12 mouse cellular contexts compared by ENCODE assay signal in the genomic region with DNA sequence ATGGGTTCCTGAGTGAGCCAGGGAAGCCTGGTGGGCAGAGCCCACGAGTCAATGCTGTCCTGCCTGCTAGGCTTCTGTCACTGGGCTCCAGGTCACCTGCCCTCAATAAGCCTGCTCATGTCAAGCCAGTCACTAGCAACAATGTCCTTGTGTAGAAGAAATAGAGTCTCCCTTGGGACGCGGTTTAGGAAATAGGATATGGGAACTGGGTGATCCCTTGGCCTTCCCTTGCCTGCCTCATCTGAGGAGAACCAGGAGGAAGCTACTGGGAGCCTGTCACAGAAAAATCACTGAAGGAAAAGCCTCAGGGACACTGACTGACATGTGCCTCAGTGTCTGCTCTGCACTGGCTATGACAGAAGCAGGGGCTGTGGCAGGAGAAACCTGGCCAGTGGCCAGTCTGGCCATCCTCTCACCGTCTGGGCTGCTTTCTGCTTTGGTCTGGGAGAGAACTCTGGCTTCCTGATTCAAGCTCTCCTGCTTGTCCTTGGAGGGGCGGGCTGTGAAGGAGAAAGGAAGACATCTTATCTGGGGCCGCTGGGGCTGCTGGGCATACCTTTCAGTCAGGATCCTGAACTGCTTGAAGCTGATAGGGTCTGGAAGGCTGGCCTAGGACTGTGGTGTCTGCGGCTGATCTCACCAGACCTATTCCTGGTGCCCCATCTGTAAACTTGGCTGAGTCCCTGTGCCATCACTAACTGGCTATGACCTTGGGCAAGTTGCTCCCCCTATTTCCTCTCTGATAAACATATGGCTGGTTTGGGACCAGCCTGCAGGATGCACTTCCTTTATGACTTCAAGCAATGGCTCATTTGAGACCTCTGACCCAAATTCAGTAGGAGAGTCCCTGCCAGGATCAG. TPM values are rescaled to one million over a fixed set of nuclear protein-coding genes. Genes with fewer than 3 reads are reported as not detected.
A peak's percentile ranks its signal among the peaks of the same experiment; 100 is the strongest.
DNase-seq lines count a peak whose midpoint lies in the region; ATAC-seq and TF ChIP-seq lines count a peak whose summit lies in the region.
"Had no signal": no experiment of that assay in that cellular context is flagged by ENCODE, and none has a peak within 500 bp of the region (broad histone marks: within the 10 kb centered on the region; RNA-seq: fewer than 3 reads in every experiment).

No protein-coding gene starts in this region.

- no peak overlapping the region for H3K4me2 ChIP-seq in neural tube, embryonic 15.5 days
- no peak overlapping the region for H3K4me2 ChIP-seq in heart, embryonic 11.5 days
- no peak overlapping the region; the same call in 1 of the 2 replicates for H3K4me2 ChIP-seq in liver, embryonic 16.5 days (ENCODE audit: low read depth, low read length)

- 69% methylated on average over 7 of the region's 7 CpGs for WGBS in neural tube, embryonic 15.5 days
- WGBS in heart, embryonic 11.5 days (ENCODE audit: insufficient replicate concordance): 35% methylated on average over 7 of the region's 7 CpGs
- WGBS in liver, embryonic 16.5 days (ENCODE audit: insufficient replicate concordance): 37% methylated on average over 7 of the region's 7 CpGs

- DNase-seq in gastrocnemius, adult 2 months: no peak
- no peak for DNase-seq in gastrocnemius, adult 8-10 months (ENCODE audit: low spot score in 2 of 2)
- no peak for DNase-seq in neural tube, embryonic 10.5 days (ENCODE audit: extremely low spot score, low spot score)
- DNase-seq in gastrocnemius, postnatal 25 days: no peak
- no peak for DNase-seq in T-cell, adult 2 months (ENCODE audit: low spot score)
- DNase-seq: kidney, adult 8-10 months; lung, postnatal 36 days had no signal

- no peak overlapping the region for H3K4me3 ChIP-seq in gastrocnemius, adult 2 months
- H3K4me3 ChIP-seq in neural tube, embryonic 15.5 days (replicated peaks): no peak overlapping the region
- no peak overlapping the region for H3K4me3 ChIP-seq in heart, embryonic 11.5 days (ENCODE audit: low read depth, low read length)
- H3K4me3 ChIP-seq in liver, embryonic 16.5 days (ENCODE audit: low read depth, low read length): no peak overlapping the region
- H3K4me3 ChIP-seq: myocyte had no signal

- ATAC-seq in neural tube, embryonic 15.5 days (ENCODE audit: low FRiP score): no peak
- ATAC-seq in heart, embryonic 11.5 days (replicated peaks; ENCODE audit: insufficient number of reproducible peaks, low FRiP score, low TSS enrichment): peak; percentile 41; the same call in 1 of the 2 replicates
- ATAC-seq in liver, embryonic 16.5 days (ENCODE audit: low read depth): peak; percentile 38; the same call in 1 of the 2 replicates

- intact Hi-C loops in gastrocnemius, adult 2 months (cut with DNase I): no loop called here

- no peak overlapping the region for H3K9ac ChIP-seq in neural tube, embryonic 15.5 days (replicated peaks)
- no peak overlapping the region for H3K9ac ChIP-seq in heart, embryonic 11.5 days (ENCODE audit: low read depth, low read length)
- H3K9ac ChIP-seq in liver, embryonic 16.5 days (ENCODE audit: low read depth, low read length): no peak overlapping the region

- peak overlapping the region; percentile 46; the same call in 1 of the 2 replicates for H3K27ac ChIP-seq in gastrocnemius, adult 2 months
- 0 out of 2 replicates have a peak overlapping the region, but pooled peaks have one; percentile 15 for H3K27ac ChIP-seq in neural tube, embryonic 15.5 days (replicated peaks)
- H3K27ac ChIP-seq in heart, embryonic 11.5 days (ENCODE audit: low read depth, low read length): peak overlapping the region; percentile 60; the same call in 1 of the 2 replicates
- H3K27ac ChIP-seq in liver, embryonic 16.5 days (ENCODE audit: low read length): no peak overlapping the region

- TF ChIP-seq CTCF in gastrocnemius, adult 2 months (IDR thresholded peaks at IDR 0.05): no peak

- no peaks in the 10 kb centered on the region for H3K9me3 ChIP-seq in neural tube, embryonic 15.5 days (replicated peaks)
- no peaks in the 10 kb centered on the region for H3K9me3 ChIP-seq in heart, embryonic 11.5 days (replicated peaks; ENCODE audit: control insufficient read depth, low read length)
- H3K9me3 ChIP-seq in liver, embryonic 16.5 days (replicated peaks; ENCODE audit: control insufficient read depth, low read length): no peaks in the 10 kb centered on the region

- H3K4me1 ChIP-seq in neural tube, embryonic 15.5 days: 0 out of 2 replicates have a peak, but pooled peaks cover 6% of the 10 kb centered on the region
- peaks cover 27% of the 10 kb centered on the region for H3K4me1 ChIP-seq in heart, embryonic 11.5 days (ENCODE audit: control insufficient read depth, insufficient read depth, low read length)
- H3K4me1 ChIP-seq in liver, embryonic 16.5 days (ENCODE audit: control insufficient read depth, low read depth, low read length): peaks cover 41% of the 10 kb centered on the region

- no peaks in the 10 kb centered on the region for H3K36me3 ChIP-seq in neural tube, embryonic 15.5 days
- no peaks in the 10 kb centered on the region for H3K36me3 ChIP-seq in heart, embryonic 11.5 days (ENCODE audit: control insufficient read depth, insufficient read depth, low read length)
- H3K36me3 ChIP-seq in liver, embryonic 16.5 days (ENCODE audit: control insufficient read depth, insufficient read depth): no peaks in the 10 kb centered on the region

- no peaks in the 10 kb centered on the region for H3K27me3 ChIP-seq in neural tube, embryonic 15.5 days (replicated peaks)
- no peaks in the 10 kb centered on the region for H3K27me3 ChIP-seq in heart, embryonic 11.5 days (ENCODE audit: control insufficient read depth, insufficient read depth, low read length)
- H3K27me3 ChIP-seq in liver, embryonic 16.5 days (ENCODE audit: control insufficient read depth, insufficient read depth, low read depth, low read length): no peaks in the 10 kb centered on the region

RNA-seq across cellular contexts. Expression of gene Slc24a1, which starts 19.4 kb away (rescaled TPM):
- total RNA-seq in gastrocnemius, adult 2 months (2021): not detected
- not detected for total RNA-seq in gastrocnemius, adult 8-10 months (2022)
- polyA plus RNA-seq in neural tube, embryonic 15.5 days (2015; fragmentation: Nextera tagmentation; extraction: Ambion mirVana): 0.05 and 0.06 TPM in 2 replicates
- polyA plus RNA-seq in heart, embryonic 11.5 days (2014; fragmentation: Nextera tagmentation; extraction: Ambion mirVana): 0.03 and 0.07 TPM in 2 replicates
- 0.05 and 0.07 TPM in 2 replicates for polyA plus RNA-seq in liver, embryonic 16.5 days (2015; fragmentation: Nextera tagmentation; extraction: Ambion mirVana)
- total RNA-seq in gastrocnemius, postnatal 25 days (2021): not detected
- polyA plus RNA-seq: embryonic facial prominence, embryonic 11.5 days had no signal

RNA-seq across cellular contexts. Expression of gene Ints14, which starts 28.7 kb away (rescaled TPM):
- 10 to 100 TPM; 16.9 to 17.5 TPM for total RNA-seq in gastrocnemius, adult 2 months (2021)
- 10 to 100 TPM; 13.0 to 17.5 (median 16.1) TPM for total RNA-seq in gastrocnemius, adult 8-10 months (2022)
- polyA plus RNA-seq in neural tube, embryonic 15.5 days (2015; fragmentation: Nextera tagmentation; extraction: Ambion mirVana): 32.2 and 38.6 TPM in 2 replicates
- 50.6 and 52.2 TPM in 2 replicates for polyA plus RNA-seq in heart, embryonic 11.5 days (2014; fragmentation: Nextera tagmentation; extraction: Ambion mirVana)
- 19.1 and 20.9 TPM in 2 replicates for polyA plus RNA-seq in liver, embryonic 16.5 days (2015; fragmentation: Nextera tagmentation; extraction: Ambion mirVana)
- 10 to 100 TPM; 15.3 to 17.8 TPM for total RNA-seq in gastrocnemius, postnatal 25 days (2021)
